Mouse (Mus musculus): ENCODE measurements around the gene Fkbp2. TPM values are rescaled to one million over a fixed set of nuclear protein-coding genes. Genes with fewer than 3 reads are reported as not detected.

Fkbp2 gene
- polyA plus RNA-seq (2012; rRNA removed), result 38.2 and 48.3 TPM in 2 replicates

GRCm38 (mm10) chr19:6980381-6981093, at the start of gene Fkbp2:
TSS of gene Fkbp2 (minus strand) at chr19:6980501.

DNA sequence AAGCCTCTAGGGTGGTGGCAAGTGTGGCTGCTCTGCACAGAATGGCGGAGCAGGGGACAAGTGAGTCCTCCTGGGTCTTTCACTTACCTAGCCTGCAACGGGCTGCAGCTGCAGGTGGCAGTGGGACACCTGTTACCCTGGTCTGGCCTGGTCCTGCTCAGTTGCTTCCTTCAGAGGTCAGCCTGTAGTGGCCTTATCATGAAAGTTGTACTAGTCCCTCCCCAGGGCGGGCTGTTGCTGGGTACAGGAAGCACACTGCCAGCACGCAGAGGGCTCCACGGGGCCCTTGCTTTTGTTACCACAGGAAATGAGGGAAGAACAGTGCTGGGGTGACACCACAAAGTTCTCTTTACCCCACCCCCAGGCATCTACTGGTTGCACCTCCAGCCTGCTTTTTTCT, 38.9 kb upstream of the Fkbp2 start, which contains the start of gene Fermt3:
Gene Fermt3, minus strand, starts transcription at position 279 of the 400 bp plus-strand sequence.

DNA sequence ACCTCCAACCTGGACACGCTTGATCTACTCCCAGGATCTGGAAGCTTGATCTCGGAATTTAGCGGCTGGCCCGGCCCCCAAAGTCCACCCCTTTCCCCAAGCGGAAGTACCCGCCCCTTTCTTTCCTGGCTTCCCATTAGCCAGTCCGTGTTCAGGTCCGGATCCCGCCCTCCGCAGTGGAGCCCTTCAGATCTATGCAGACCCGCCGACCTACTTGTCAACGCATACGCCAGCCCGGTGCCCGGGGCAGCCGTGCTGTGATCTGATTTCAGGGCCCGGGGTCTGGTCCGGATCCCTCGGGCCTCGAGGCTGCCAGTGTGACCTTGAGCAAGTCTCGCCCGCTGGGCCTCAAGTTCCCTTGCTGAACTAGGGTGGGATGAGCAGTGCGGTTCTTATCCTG, 15.7 kb upstream of the Fkbp2 start, which contains the start of the genes Nudt22 and Trpt1:
Gene Nudt22, minus strand, starts transcription at position 112 of the 400 bp plus-strand sequence.
Gene Trpt1, plus strand, starts transcription at position 126 of the 400 bp plus-strand sequence.

DNA sequence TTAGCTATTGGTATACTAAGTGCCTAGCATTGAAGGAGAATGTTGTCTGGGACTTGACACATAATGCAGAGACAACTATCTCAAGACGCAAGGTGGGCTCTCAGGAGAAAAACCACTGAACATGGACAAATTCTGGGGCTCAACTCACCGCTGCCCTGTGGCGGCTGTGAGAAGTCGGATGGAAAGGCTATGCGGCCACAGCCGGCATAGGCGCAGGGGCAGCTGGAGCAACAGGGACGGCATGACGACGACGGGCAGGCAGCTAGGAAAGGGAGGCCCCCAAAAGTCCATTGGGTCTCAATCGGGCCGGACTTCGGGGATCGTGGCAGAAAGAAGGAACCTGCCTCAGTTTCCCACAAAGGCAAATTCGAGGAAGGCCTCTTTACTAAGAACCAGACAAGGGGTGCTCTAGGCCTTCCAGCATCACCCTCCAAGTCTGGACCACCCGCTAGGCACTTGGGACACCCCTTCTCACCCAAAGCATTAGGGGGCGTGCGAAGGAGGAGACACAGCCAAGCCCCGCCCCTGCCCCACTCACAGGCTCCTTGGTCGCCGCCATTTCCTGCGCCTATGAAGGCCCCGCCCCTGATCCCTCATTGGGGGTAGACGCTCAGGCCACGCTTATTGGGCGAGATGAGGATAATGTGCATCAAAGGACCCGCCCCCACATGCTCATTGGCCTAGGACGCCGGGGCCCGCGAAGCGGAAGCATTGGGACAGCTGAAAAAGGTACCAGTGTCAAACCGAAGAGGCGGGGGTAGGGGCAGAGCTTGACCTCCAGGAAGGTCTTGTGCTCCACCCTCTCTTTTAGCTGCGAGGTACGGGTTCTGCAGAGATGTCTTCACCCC, 11.9 kb upstream of the Fkbp2 start, which contains the start of gene Dnajc4:
Gene Dnajc4, minus strand, starts transcription at position 562 of the 848 bp plus-strand sequence.

DNA sequence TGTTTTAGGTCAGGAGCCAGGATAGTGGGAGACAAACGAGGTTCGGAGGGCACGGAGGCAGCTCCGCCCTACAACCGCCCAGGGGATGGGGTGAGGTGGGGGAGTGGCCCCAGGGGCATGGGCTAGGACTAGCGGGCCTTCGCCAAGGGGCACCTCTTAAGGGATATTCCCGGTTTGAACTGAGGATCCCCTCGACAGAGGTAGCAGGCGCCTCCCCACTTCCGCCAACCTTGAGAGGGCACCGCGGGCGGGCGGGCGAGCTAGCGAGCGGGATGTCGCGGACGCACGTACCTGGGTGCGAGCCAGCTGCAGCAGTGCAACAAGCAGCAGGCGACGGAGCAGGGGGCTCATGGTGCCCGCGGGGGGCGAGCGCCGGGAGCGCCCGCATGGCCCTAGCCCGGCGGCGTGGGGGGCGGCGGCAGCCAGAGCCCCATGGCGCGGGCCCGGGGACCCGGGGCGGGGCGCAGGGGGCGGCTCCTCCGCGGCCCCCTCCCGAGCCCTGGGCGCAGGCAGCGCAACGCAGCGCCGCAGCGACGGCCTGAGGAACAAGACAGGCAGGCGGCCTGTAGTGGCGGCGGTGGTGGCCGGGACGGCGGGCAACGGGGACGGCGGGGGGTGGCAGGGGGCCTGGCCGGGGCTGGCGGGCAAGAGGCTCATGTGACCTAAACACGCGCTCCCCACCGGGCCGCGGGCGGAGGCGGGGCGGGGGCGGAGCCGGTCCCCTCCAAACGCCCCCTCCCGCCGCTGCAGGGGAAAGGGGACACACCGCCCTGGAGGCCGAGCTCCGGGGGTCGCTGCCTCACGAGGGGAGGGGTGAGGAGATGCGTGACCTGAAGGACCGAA, 7.0 kb upstream of the Fkbp2 start, which contains the start of gene Vegfb:
Gene Vegfb, minus strand, starts transcription at position 591 of the 843 bp plus-strand sequence.

GRCm38 (mm10) chr19:6975537-6976521, 4.5 kb downstream of the Fkbp2 start, which contains the start of gene Plcb3:
TSS of gene Plcb3 (minus strand) at chr19:6976470.

DNA sequence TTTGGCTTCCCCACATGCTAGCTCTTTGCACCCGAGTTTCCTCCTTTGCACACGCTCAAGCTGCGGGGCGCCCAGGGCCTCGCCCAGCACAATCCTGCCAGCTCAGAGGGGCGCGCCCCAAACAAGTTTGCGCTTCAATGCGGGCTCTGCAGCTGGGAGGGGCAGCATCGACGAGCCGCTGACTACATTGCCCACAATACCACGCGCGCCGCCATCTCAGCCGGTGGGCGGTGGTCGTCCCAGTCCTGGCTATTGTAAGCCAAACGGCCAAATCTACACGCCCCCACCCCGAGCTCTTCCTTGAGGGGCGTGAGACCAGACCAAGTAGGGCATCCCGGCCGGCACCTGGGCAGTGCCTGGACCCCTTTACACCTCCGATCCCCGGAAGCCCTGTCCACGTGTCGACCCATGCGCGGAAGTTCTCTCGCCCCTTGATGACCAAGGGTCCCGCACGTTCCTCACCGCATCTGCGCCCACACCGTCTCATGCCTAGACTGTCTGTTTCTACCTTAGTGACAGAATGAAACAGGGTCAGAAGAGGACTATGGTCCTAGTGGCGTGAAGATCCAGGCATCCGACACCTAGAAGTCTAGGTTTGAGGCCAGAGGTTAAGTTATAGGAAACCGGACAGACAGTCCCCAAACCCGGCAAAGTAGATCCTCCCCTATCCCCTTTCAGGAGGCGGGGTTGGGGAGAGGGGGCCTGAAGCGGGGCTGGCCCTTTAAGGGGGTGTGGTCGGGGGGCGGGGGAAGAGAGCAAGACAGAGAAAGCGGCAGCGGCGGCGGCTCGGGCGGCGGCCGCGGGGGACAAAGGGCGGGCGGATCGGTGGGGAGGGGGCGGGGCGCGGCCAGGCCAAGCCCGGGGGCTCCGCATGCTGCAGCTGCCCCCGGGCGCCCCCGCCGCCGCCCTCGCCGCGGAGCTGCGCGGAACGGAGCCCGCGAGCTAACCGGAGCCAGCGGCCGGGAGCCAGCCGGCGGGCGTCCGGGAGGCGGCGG, 5.8 kb downstream of the Fkbp2 start, which contains the start of gene Ppp1r14b:
Gene Ppp1r14b, plus strand, starts transcription at position 758 of the 995 bp plus-strand sequence.

GRCm38 (mm10) chr19:6942249-6942691, 38.0 kb downstream of the Fkbp2 start, which contains the start of gene Gpr137:
TSS of gene Gpr137 (minus strand) at chr19:6942480.

DNA sequence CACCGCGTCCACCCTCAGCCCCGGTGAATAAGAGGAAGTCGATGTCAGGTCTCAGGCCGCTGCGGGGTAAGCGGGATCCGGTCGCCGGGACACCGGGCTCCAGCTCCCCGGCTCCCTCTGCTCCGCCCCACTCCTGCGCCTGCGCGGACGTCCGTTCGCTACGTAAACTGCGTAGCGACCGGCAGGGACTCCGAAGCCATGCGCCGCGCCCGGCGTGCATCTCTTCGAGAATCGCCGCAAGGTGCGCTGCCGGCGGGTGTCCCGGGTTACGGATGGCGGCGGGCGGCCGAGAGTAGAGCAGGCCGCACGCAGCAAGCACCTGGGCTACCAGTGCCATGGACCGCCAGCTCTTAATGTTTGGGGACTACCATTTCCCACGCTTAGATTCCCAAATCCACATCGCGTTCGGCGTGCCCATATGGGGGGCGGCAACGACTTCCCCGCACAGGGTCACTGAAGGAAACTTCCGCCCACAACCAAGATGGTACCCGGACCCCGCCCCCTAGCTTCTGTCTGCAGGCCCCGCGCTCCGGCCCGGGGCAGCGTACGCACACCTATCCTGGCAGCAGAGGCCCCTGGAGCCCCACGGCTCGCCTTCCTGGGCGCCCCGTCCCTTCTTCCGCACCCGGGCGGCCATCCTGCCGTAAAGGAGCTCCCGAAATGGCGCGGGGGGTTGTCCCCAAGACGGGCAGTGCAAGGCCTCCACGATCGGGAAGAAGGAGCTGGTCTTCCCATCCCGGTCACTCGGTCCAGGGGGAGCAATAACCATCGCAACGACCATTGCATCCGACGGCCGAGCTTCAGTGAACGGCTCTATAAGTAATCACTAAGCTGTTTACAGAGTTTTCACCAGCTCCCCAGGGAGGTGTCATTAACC, 38.7 kb downstream of the Fkbp2 start, which contains the start of gene Bad:
Gene Bad, plus strand, starts transcription at position 490 of the 877 bp plus-strand sequence.

GRCm38 (mm10) chr19:6934195-6934977, 45.9 kb downstream of the Fkbp2 start, which contains the start of gene Kcnk4:
TSS of gene Kcnk4 (minus strand) at chr19:6934515.

Other genes with a start within 250 kb of the Fkbp2 start
- gene Rps6ka4, start 139.9 kb downstream of the Fkbp2 start, polyA plus RNA-seq (2012; rRNA removed), result 48.4 and 58.2 TPM in 2 replicates
- gene Ccdc88b, start 122.3 kb downstream of the Fkbp2 start, polyA plus RNA-seq (2012; rRNA removed), result 9.2 and 14.4 TPM in 2 replicates
- 136 and 165 TPM in 2 replicates for gene Trmt112, start 70.8 kb downstream of the Fkbp2 start, polyA plus RNA-seq (2012; rRNA removed)
- gene Prdx5, start 70.4 kb downstream of the Fkbp2 start, polyA plus RNA-seq (2012; rRNA removed), result 81.1 and 89.3 TPM in 2 replicates
- 41.5 and 54.3 TPM in 2 replicates for gene Esrra, start 58.7 kb downstream of the Fkbp2 start, polyA plus RNA-seq (2012; rRNA removed)
- 0.67 and 0.96 TPM in 2 replicates for gene Catsperz, start 55.1 kb downstream of the Fkbp2 start, polyA plus RNA-seq (2012; rRNA removed)
- 0.31 and 0.43 TPM in 2 replicates for gene Kcnk4, start 46.0 kb downstream of the Fkbp2 start, polyA plus RNA-seq (2012; rRNA removed)
- gene Bad, start 38.6 kb downstream of the Fkbp2 start, polyA plus RNA-seq (2012; rRNA removed), result 110 and 113 TPM in 2 replicates
- gene Gpr137, start 38.0 kb downstream of the Fkbp2 start, polyA plus RNA-seq (2012; rRNA removed), result 149 and 153 TPM in 2 replicates
- 195 and 257 TPM in 2 replicates for gene Ppp1r14b, start 5.5 kb downstream of the Fkbp2 start, polyA plus RNA-seq (2012; rRNA removed)
- 124 and 128 TPM in 2 replicates for gene Plcb3, start 4.0 kb downstream of the Fkbp2 start, polyA plus RNA-seq (2012; rRNA removed)
- gene Vegfb, start 7.2 kb upstream of the Fkbp2 start, polyA plus RNA-seq (2012; rRNA removed), result 69.8 and 79.7 TPM in 2 replicates
- 42.1 and 55.2 TPM in 2 replicates for gene Dnajc4, start 12.1 kb upstream of the Fkbp2 start, polyA plus RNA-seq (2012; rRNA removed)
- gene Nudt22, start 15.6 kb upstream of the Fkbp2 start, polyA plus RNA-seq (2012; rRNA removed), result 59.8 and 60.4 TPM in 2 replicates
- gene Trpt1, start 15.6 kb upstream of the Fkbp2 start, polyA plus RNA-seq (2012; rRNA removed), result 12.4 TPM in 2 replicates
- 12.7 and 13.1 TPM in 2 replicates for gene Fermt3, start 39.0 kb upstream of the Fkbp2 start, polyA plus RNA-seq (2012; rRNA removed)
- gene Stip1, start 59.5 kb upstream of the Fkbp2 start, polyA plus RNA-seq (2012; rRNA removed), result 63.8 and 71.7 TPM in 2 replicates
- 50.2 and 54.3 TPM in 2 replicates for gene Macrod1, start 76.3 kb upstream of the Fkbp2 start, polyA plus RNA-seq (2012; rRNA removed)
- gene Flrt1, start 125.2 kb upstream of the Fkbp2 start, polyA plus RNA-seq (2012; rRNA removed), result 5.2 and 5.6 TPM in 2 replicates
- 174 and 216 TPM in 2 replicates for gene Otub1, start 225.8 kb upstream of the Fkbp2 start, polyA plus RNA-seq (2012; rRNA removed)
- 2,339 and 2,765 TPM in 2 replicates for gene Cox8a, start 237.1 kb upstream of the Fkbp2 start, polyA plus RNA-seq (2012; rRNA removed)

All from ovary, adult 2 months (tissue).